Mouse (Mus musculus) C2C12 (cell line): ENCODE results near the gene Fgf8.

Experiments used
- CEBPB ChIP-seq: IDR thresholded peaks from one replicate; pipeline ENCODE4 v1.6.1; 2011; ENCODE audit warnings: low read depth, mild to moderate bottlenecking, control low read depth, moderate library complexity
- CTCF ChIP-seq: IDR thresholded peaks from one replicate; pipeline ENCODE4 v1.5.1; 2011; ENCODE audit not compliant: control insufficient read depth, insufficient read depth, insufficient read length
- MAX ChIP-seq: IDR thresholded peaks from one replicate; pipeline ENCODE4 v1.6.1; 2011; ENCODE audit warnings: mild to moderate bottlenecking, control low read depth
- MYOD1 ChIP-seq: IDR thresholded peaks from one replicate; pipeline ENCODE4 v1.6.1; 2011; ENCODE audit warnings: low read depth; ENCODE audit not compliant: control insufficient read depth, insufficient read length
- USF1 ChIP-seq: IDR thresholded peaks from one replicate; pipeline ENCODE4 v1.6.1; 2011; ENCODE audit warnings: low read depth, mild to moderate bottlenecking, control low read depth, moderate library complexity

DNA sequence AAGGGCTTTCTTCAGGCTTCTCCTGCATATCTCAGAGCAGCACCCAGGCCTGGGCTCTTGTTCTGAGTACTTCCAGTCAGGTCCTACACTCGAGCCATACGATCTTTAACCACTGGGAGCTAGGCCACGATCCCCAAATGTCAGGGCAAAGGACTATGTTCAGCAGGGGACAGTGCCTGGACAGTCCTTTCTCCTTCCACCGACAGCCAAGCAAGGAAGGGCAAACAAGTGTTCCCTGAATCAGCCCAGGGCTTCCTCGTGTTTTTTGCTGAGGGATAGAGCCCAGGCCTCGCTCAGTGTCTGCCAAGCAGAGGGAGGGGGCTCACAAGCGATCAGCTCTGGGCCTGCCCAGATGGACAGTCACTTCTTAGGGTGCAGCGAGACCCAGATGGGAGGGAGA lies 12.7 kb downstream of the Fgf8 start:
- TF ChIP-seq CTCF, result no peak
- TF ChIP-seq MYOD1, result no peak
- no peak for TF ChIP-seq MAX
- TF ChIP-seq USF1, result no peak
- TF ChIP-seq CEBPB, result no peak
